Mouse (Mus musculus) kidney, embryonic 14.5 days (tissue): Measurements from ENCODE around the gene Sfn. TPM values are rescaled to one million over a fixed set of nuclear protein-coding genes. Genes with fewer than 3 reads are reported as not detected.
A peak's percentile ranks its signal among the peaks of the same experiment; 100 is the strongest.

Experiments
- ATAC-seq: fragments of 200-750 bp; cut with Nextera tagmentation; 2 replicates; pipeline ENCODE4 v1.8.0; 2017; ENCODE audit warnings: moderate number of reproducible peaks, mild to moderate bottlenecking, moderate TSS enrichment, moderate library complexity; ENCODE audit not compliant: low FRiP score, low TSS enrichment
- H3K27ac ChIP-seq: fragments of 300-500 bp; sonication (generic); 2 replicates; pipeline ENCODE4 v1.5.1; 2014; ENCODE audit warnings: low read depth, mild to moderate bottlenecking, low read length, moderate library complexity, mixed read lengths
- H3K27me3 ChIP-seq: fragments of 300-500 bp; sonication (generic); 2 replicates; pipeline ENCODE4 v1.6.1; 2014; ENCODE audit warnings: mild to moderate bottlenecking, low read length; ENCODE audit not compliant: control insufficient read depth, insufficient read depth
- H3K36me3 ChIP-seq: fragments of 300-500 bp; sonication (generic); 2 replicates; pipeline ENCODE4 v1.6.1; 2014; ENCODE audit warnings: low read length, mixed read lengths; ENCODE audit not compliant: control insufficient read depth, insufficient read depth
- H3K4me1 ChIP-seq: fragments of 300-500 bp; sonication (generic); 2 replicates; pipeline ENCODE4 v1.6.1; 2014; ENCODE audit warnings: low read length, mixed read lengths; ENCODE audit not compliant: control insufficient read depth, insufficient read depth
- H3K4me2 ChIP-seq: fragments of 300-500 bp; sonication (generic); replicated peaks from 2 replicates; pipeline ENCODE4 v1.6.1; 2014; ENCODE audit warnings: low read depth, mild to moderate bottlenecking, low read length
- H3K4me3 ChIP-seq: fragments of 300-500 bp; sonication (generic); 2 replicates; pipeline ENCODE4 v1.5.1; 2014; ENCODE audit warnings: mild to moderate bottlenecking, low read length
- H3K9ac ChIP-seq: fragments of 300-500 bp; sonication (generic); 2 replicates; pipeline ENCODE4 v1.6.1; 2014; ENCODE audit warnings: low read depth, mild to moderate bottlenecking, low read length, moderate library complexity
- H3K9me3 ChIP-seq: fragments of 300-500 bp; sonication (generic); 2 replicates; pipeline ENCODE4 v1.6.1; 2016; ENCODE audit warnings: low read length; ENCODE audit not compliant: control insufficient read depth
- WGBS: fragments of 180-500 bp; shearing (Covaris S2); extraction: QIAGEN DNeasy Blood & Tissue Kit; methylation state at CpG from one replicate; pipeline ENCODE4 v1.1.7; 2014; 5-methylcytosine and 5-hydroxymethylcytosine counted together
- polyA plus RNA-seq: library from polyadenylated mRNA; unstranded; fragments of >200 nt; fragmentation: Nextera tagmentation; extraction: Ambion mirVana; gene quantifications from 2 replicates; pipeline ENCODE4 v1.2.1, GENCODE M21; 2014

Sfn gene
- polyA plus RNA-seq, 1 experiment from 2014 or later: 8.0 TPM

- no peak overlapping the region for H3K9ac ChIP-seq
- no peaks in the 10 kb centered on the region for H3K4me1 ChIP-seq
- H3K4me3 ChIP-seq: no peak overlapping the region
- ATAC-seq: no peak
- H3K36me3 ChIP-seq: no peaks in the 10 kb centered on the region
- H3K9me3 ChIP-seq: 0 out of 2 replicates have a peak, but pooled peaks cover 2% of the 10 kb centered on the region
- H3K27ac ChIP-seq: no peak overlapping the region
- no peaks in the 10 kb centered on the region for H3K27me3 ChIP-seq
- H3K4me2 ChIP-seq: no peak overlapping the region
- 75% methylated on average over 11 of the region's 11 CpGs for WGBS
These were observed 38.8 kb downstream of the Sfn start for GRCm38 (mm10) chr4:133563123-133563571.

GRCm38 (mm10) chr4:133561622-133562021 lies 40.3 kb downstream of the Sfn start:
- H3K9ac ChIP-seq: no peak overlapping the region
- 48% methylated on average over 4 of the region's 4 CpGs for WGBS
- no peaks in the 10 kb centered on the region for H3K27me3 ChIP-seq
- no peak overlapping the region for H3K27ac ChIP-seq
- H3K4me3 ChIP-seq: no peak overlapping the region
- H3K36me3 ChIP-seq: no peaks in the 10 kb centered on the region
- ATAC-seq: no peak
- H3K4me2 ChIP-seq: no peak overlapping the region
- H3K9me3 ChIP-seq: 0 out of 2 replicates have a peak, but pooled peaks cover 2% of the 10 kb centered on the region
- H3K4me1 ChIP-seq: no peaks in the 10 kb centered on the region

GRCm38 (mm10) chr4:133559846-133560245 lies 42.1 kb downstream of the Sfn start:
- 75% methylated on average over 4 of the region's 4 CpGs for WGBS
- ATAC-seq: no peak

GRCm38 (mm10) chr4:133557041-133557717 lies 44.8 kb downstream of the Sfn start:
- H3K4me3 ChIP-seq: no peak overlapping the region
- H3K9me3 ChIP-seq: no peaks in the 10 kb centered on the region
- peak; percentile 32; the same call in 1 of the 2 replicates for ATAC-seq
- H3K36me3 ChIP-seq: no peaks in the 10 kb centered on the region
- no peaks in the 10 kb centered on the region for H3K27me3 ChIP-seq
- H3K4me2 ChIP-seq: no peak overlapping the region
- 34% methylated on average over 10 of the region's 10 CpGs for WGBS
- no peak overlapping the region for H3K27ac ChIP-seq
- no peak overlapping the region for H3K9ac ChIP-seq
- no peaks in the 10 kb centered on the region for H3K4me1 ChIP-seq

More at GRCm38 (mm10) chr4:133559846-133560245, 42.1 kb downstream of the Sfn start:
- Histone ChIP-seq H3K4me1 (no peaks in the 10 kb centered on the region), H3K9me3 (0 out of 2 replicates have a peak, but pooled peaks cover 2% of the 10 kb centered on the region), H3K4me3 (no peak overlapping the region), H3K27ac (no peak overlapping the region), H3K4me2 (no peak overlapping the region), H3K36me3 (no peaks in the 10 kb centered on the region), H3K27me3 (no peaks in the 10 kb centered on the region), H3K9ac (no peak overlapping the region)

- H3K9me3 ChIP-seq: no peaks in the 10 kb centered on the region
These were observed 48.3 kb downstream of the Sfn start for GRCm38 (mm10) chr4:133553448-133554330.

DNA sequence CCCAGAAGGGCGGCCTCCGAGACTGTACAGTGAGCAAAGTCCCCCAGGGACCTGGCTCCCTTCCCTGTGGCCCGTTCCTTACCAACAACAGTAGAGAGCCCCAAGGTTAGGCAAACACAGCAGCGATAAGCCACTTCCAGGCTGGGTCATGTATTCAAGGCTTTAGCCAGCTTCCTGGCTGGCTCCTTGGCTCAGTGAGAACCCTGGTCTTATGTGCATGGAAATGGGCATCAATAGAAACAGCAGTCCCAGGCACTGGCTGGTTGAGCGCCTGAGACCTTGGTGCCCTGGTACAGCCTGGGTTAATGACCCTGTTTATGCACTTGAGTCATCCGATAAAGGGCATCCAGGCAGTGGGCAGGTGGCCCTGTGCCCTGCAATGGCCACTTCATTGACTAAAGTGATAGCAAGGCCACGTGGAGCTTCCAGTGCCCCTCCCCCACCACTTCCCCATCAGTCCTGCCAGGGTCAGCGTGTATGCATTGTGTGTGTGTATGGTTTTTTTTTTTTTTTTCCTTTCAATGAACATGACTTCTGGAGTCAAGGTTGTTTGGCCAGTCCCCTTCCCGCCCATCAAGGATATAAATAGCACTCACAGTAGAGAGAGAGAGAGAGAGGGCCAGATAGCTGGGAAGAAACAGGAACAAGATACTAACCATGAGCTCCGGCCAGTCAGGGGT lies 49.1 kb downstream of the Sfn start, which contains the start of gene Nr0b2:
TSS of gene Nr0b2 (plus strand) at position 609 of the 680 bp plus-strand sequence.
- H3K27me3 ChIP-seq: no peaks in the 10 kb centered on the region
- H3K4me3 ChIP-seq: no peak within 1 kb of the TSS
- no peak for ATAC-seq
- H3K9me3 ChIP-seq: no peaks in the 10 kb centered on the region
- H3K4me1 ChIP-seq: no peaks in the 10 kb centered on the region
- WGBS: 60% methylated on average over 10 of the region's 10 CpGs
- H3K36me3 ChIP-seq: no peaks in the 10 kb centered on the region
- H3K4me2 ChIP-seq: no peak within 1 kb of the TSS
- no peak within 1 kb of the TSS for H3K9ac ChIP-seq
- no peak within 1 kb of the TSS for H3K27ac ChIP-seq

More at GRCm38 (mm10) chr4:133553448-133554330, 48.3 kb downstream of the Sfn start:
- Histone ChIP-seq H3K4me3 (no peak overlapping the region), H3K4me2 (no peak overlapping the region), H3K27me3 (no peaks in the 10 kb centered on the region), H3K4me1 (no peaks in the 10 kb centered on the region), H3K9ac (no peak overlapping the region), H3K27ac (no peak overlapping the region), H3K36me3 (no peaks in the 10 kb centered on the region)
- WGBS: 76% methylated on average over 19 of the region's 19 CpGs
- ATAC-seq: no peak

DNA sequence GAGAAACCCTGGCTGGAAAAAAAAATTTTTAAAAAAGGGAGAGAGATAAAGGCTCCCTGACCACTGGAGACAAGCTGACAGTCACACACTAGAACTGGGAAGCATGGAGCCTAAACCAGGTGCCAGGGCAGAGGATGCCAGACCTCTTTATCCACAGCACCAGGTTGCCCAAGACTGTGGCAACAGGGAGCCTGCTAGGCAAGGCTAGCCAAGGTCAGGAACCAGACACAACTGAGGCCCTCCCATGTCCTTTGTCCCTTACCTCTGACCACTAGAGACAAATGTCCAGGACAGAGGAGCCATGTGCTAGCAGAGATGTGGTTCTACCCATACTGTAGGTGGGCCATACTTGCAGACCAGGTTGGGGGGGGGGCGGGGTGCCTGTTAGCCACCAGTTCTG lies 49.9 kb downstream of the Sfn start:
- Histone ChIP-seq H3K36me3 (no peaks in the 10 kb centered on the region), H3K9ac (no peak overlapping the region), H3K4me1 (no peaks in the 10 kb centered on the region), H3K4me3 (no peak overlapping the region), H3K4me2 (no peak overlapping the region), H3K27me3 (no peaks in the 10 kb centered on the region), H3K27ac (no peak overlapping the region), H3K9me3 (no peaks in the 10 kb centered on the region)
- no peak for ATAC-seq
- WGBS: 84% methylated on average over 1 of the region's 1 CpGs
